Mouse (Mus musculus): ENCODE data around the gene Dda1.

GRCm38 (mm10) chr8:71454668-71455067 lies 14.3 kb upstream of the Dda1 start:
- TF ChIP-seq CTCF (IDR thresholded peaks at IDR 0.05; ENCODE audit: control insufficient read depth, insufficient read depth, low read length) = no peak
- TF ChIP-seq POLR2A (IDR thresholded peaks at IDR 0.05; ENCODE audit: borderline replicate concordance, control insufficient read depth, low read depth, low read length) = no peak
